27 mouse cellular contexts compared by ENCODE assay signal in the genomic region with DNA sequence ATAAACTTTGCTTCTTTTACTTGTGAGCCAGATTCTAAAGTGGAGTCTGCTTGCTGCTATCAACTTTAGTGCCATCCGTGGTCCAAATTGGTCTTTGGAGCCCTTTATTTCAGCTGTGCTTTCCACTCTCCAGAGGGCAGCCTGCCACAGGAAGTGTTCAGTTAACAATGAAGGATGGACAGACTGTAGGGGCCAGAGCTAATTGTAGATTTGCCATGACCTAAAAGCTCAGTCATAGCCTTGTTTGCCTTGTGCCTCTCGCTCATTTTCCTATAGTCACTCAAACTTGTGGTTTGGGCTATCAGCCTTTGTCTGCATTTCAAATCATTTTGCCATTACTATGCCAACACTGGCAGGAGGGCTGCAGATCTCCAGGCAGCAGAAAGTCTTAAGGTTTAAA.
DNase-seq lines count a peak whose midpoint lies in the region; ATAC-seq and TF ChIP-seq lines count a peak whose summit lies in the region.
"Had no signal": no experiment of that assay in that cellular context is flagged by ENCODE, and none has a peak within 500 bp of the region (broad histone marks: within the 10 kb centered on the region; RNA-seq: fewer than 3 reads in every experiment).

No protein-coding gene starts in this region.

- peak; percentile 56 for ATAC-seq in cerebellum, adult (ENCODE audit: insufficient number of reproducible peaks, low FRiP score, low TSS enrichment)
- peak; percentile 87 for ATAC-seq in hindbrain, postnatal 0 days
- ATAC-seq in kidney, embryonic 14.5 days (ENCODE audit: low FRiP score, low TSS enrichment): no peak
- ATAC-seq: intestine, embryonic 16.5 days; lung, postnatal 0 days had no signal

- H3K4me3 ChIP-seq in layer of hippocampus, adult 2 months: no peak overlapping the region
- H3K4me3 ChIP-seq in hindbrain, postnatal 0 days (ENCODE audit: low read length): no peak overlapping the region
- no peak overlapping the region for H3K4me3 ChIP-seq in kidney, embryonic 14.5 days (ENCODE audit: low read length)
- H3K4me3 ChIP-seq: embryonic facial prominence, embryonic 10.5 days; forebrain, embryonic 12.5 days; heart, embryonic 13.5 days; kidney, embryonic 15.5 days; limb, embryonic 15.5 days; neural tube, embryonic 13.5 days; stomach, embryonic 15.5 days had no signal

- 24% methylated on average over 2 of the region's 2 CpGs for WGBS in hindbrain, postnatal 0 days
- WGBS in kidney, embryonic 14.5 days: 70% methylated on average over 2 of the region's 2 CpGs

- no peak for TF ChIP-seq CTCF in layer of hippocampus, adult 2 months (conservative IDR thresholded peaks at IDR 0.05)
- 0 out of 2 replicates have a peak, but pooled peaks have one; percentile 11 for TF ChIP-seq CTCF in hindbrain, postnatal 0 days (IDR thresholded peaks at IDR 0.05; ENCODE audit: low read depth)

- no peak overlapping the region for H3K27ac ChIP-seq in layer of hippocampus, adult 2 months
- no peak overlapping the region for H3K27ac ChIP-seq in hindbrain, postnatal 0 days
- H3K27ac ChIP-seq in kidney, embryonic 14.5 days (ENCODE audit: low read depth, low read length): no peak overlapping the region
- H3K27ac ChIP-seq: embryonic facial prominence, embryonic 10.5 days; forebrain, embryonic 12.5 days; heart, embryonic 13.5 days; kidney, embryonic 15.5 days; limb, embryonic 15.5 days; neural tube, embryonic 13.5 days; stomach, embryonic 15.5 days had no signal

- no peaks in the 10 kb centered on the region for H3K4me1 ChIP-seq in hindbrain, postnatal 0 days (ENCODE audit: insufficient read depth, low read length)
- no peaks in the 10 kb centered on the region for H3K4me1 ChIP-seq in kidney, embryonic 14.5 days (ENCODE audit: control insufficient read depth, insufficient read depth, low read length)
- H3K4me1 ChIP-seq: embryonic facial prominence, embryonic 10.5 days; heart, embryonic 13.5 days; kidney, embryonic 15.5 days; limb, embryonic 15.5 days; neural tube, embryonic 13.5 days; stomach, embryonic 15.5 days had no signal

- DNase-seq in cerebellum, adult 11 months: no peak
- DNase-seq in layer of hippocampus, postnatal 10 days (ENCODE audit: low spot score in 2 of 2): peak; percentile 3 to 25
- DNase-seq in layer of hippocampus, adult 2 months (ENCODE audit: low spot score in 2 of 2): no peak
- DNase-seq in right cerebral cortex, adult 18-20 months: peak; percentile 2
- DNase-seq in right cerebral cortex, postnatal 14 days: no peak
- peak; percentile 54 for DNase-seq in hindbrain, postnatal 0 days (ENCODE audit: low spot score)
- DNase-seq: adrenal gland, postnatal 36 days; gastrocnemius, postnatal 10 days; heart, adult 11 months; heart, postnatal 36 days; kidney, postnatal 4 days; layer of hippocampus, postnatal 36 days; right cerebral cortex, postnatal 25 days; thymus, adult 18-20 months; thymus, postnatal 4 days had no signal

- no peak overlapping the region for H3K9ac ChIP-seq in hindbrain, postnatal 0 days (replicated peaks; ENCODE audit: low read length)
- H3K9ac ChIP-seq in kidney, embryonic 14.5 days (ENCODE audit: low read depth, low read length): no peak overlapping the region
- H3K9ac ChIP-seq: forebrain, embryonic 12.5 days; heart, embryonic 13.5 days; kidney, embryonic 15.5 days; limb, embryonic 15.5 days; neural tube, embryonic 13.5 days; stomach, embryonic 15.5 days had no signal

- H3K36me3 ChIP-seq in hindbrain, postnatal 0 days (ENCODE audit: insufficient read depth, low read length): no peaks in the 10 kb centered on the region
- H3K36me3 ChIP-seq in kidney, embryonic 14.5 days (ENCODE audit: control insufficient read depth, insufficient read depth, low read length): no peaks in the 10 kb centered on the region
- H3K36me3 ChIP-seq: embryonic facial prominence, embryonic 10.5 days; forebrain, embryonic 12.5 days; G1E; heart, embryonic 13.5 days; kidney, embryonic 15.5 days; limb, embryonic 15.5 days; neural tube, embryonic 13.5 days; stomach, embryonic 15.5 days had no signal

- no peaks in the 10 kb centered on the region for H3K27me3 ChIP-seq in hindbrain, postnatal 0 days (ENCODE audit: insufficient read depth, low read length)
- no peaks in the 10 kb centered on the region for H3K27me3 ChIP-seq in kidney, embryonic 14.5 days (ENCODE audit: control insufficient read depth, insufficient read depth, low read length)
- H3K27me3 ChIP-seq: forebrain, embryonic 12.5 days; heart, embryonic 13.5 days; kidney, embryonic 15.5 days; limb, embryonic 15.5 days; neural tube, embryonic 13.5 days; stomach, embryonic 15.5 days had no signal

- H3K4me2 ChIP-seq in hindbrain, postnatal 0 days (ENCODE audit: low read depth, low read length): no peak overlapping the region
- no peak overlapping the region for H3K4me2 ChIP-seq in kidney, embryonic 14.5 days (replicated peaks; ENCODE audit: low read depth, low read length)
- H3K4me2 ChIP-seq: forebrain, embryonic 12.5 days; heart, embryonic 13.5 days; kidney, embryonic 15.5 days; limb, embryonic 15.5 days; neural tube, embryonic 13.5 days; stomach, embryonic 15.5 days had no signal

- H3K9me3 ChIP-seq in hindbrain, postnatal 0 days (ENCODE audit: low read length): no peaks in the 10 kb centered on the region
- no peaks in the 10 kb centered on the region for H3K9me3 ChIP-seq in kidney, embryonic 14.5 days (ENCODE audit: control insufficient read depth, low read length)
- H3K9me3 ChIP-seq: embryonic facial prominence, embryonic 10.5 days; forebrain, embryonic 12.5 days; G1E; heart, embryonic 13.5 days; kidney, embryonic 15.5 days; limb, embryonic 15.5 days; neural tube, embryonic 13.5 days; stomach, embryonic 15.5 days had no signal

Comparison
In these comparisons a context has a peak if more than half of its experiments do, and no peak if none do; other contexts are left out.
1. DNase-seq: peak in layer of hippocampus, postnatal 10 days (2 of 2), right cerebral cortex, adult 18-20 months (single experiment) and hindbrain, postnatal 0 days (single experiment); none in cerebellum, adult 11 months (single experiment), layer of hippocampus, adult 2 months (0 of 2) and right cerebral cortex, postnatal 14 days (single experiment).